Mouse (Mus musculus): ENCODE data around the gene Fgfr2.

GRCm38 (mm10) chr7:130892973-130893372 is 2230.2 kb downstream of the Fgfr2 start:
- TF ChIP-seq POLR2A (IDR thresholded peaks at IDR 0.05; ENCODE audit: insufficient read length, low read depth) (no peak), TCF12 (IDR thresholded peaks at IDR 0.05; ENCODE audit: insufficient read depth, poor library complexity, severe bottlenecking) (no peak), POLR2AphosphoS2 (IDR thresholded peaks at IDR 0.05; ENCODE audit: insufficient read length, low read depth) (no peak), MAX (IDR thresholded peaks at IDR 0.05; ENCODE audit: low read depth) (no peak), USF1 (IDR thresholded peaks at IDR 0.05; ENCODE audit: low read depth) (no peak)
